Mouse (Mus musculus) midbrain, embryonic 14.5 days (tissue): ENCODE results near the gene Rbms3. TPM values are rescaled to one million over a fixed set of nuclear protein-coding genes. Genes with fewer than 3 reads are reported as not detected.

Source experiments
- ATAC-seq: fragments of 200-750 bp; cut with Nextera tagmentation; 2 replicates; pipeline ENCODE4 v1.8.0; 2017; ENCODE audit warnings: moderate number of reproducible peaks, moderate library complexity; ENCODE audit not compliant: low FRiP score, low TSS enrichment
- DNase-seq: peaks from one replicate; pipeline ENCODE4 v3.0.0-alpha.2; 2015
- H3K27ac ChIP-seq: fragments of 300-500 bp; sonication (generic); replicated peaks from 2 replicates; pipeline ENCODE4 v1.5.1; 2014; ENCODE audit warnings: mild to moderate bottlenecking, low read depth, low read length, moderate library complexity
- H3K27me3 ChIP-seq: fragments of 300-500 bp; sonication (generic); 2 replicates; pipeline ENCODE4 v1.6.1; 2014; ENCODE audit warnings: low read length, control low read depth, mixed read lengths; ENCODE audit not compliant: control insufficient read depth, insufficient read depth
- H3K36me3 ChIP-seq: fragments of 300-500 bp; sonication (generic); 2 replicates; pipeline ENCODE4 v1.6.1; 2014; ENCODE audit warnings: low read length, control low read depth; ENCODE audit not compliant: control insufficient read depth, insufficient read depth
- H3K4me1 ChIP-seq: fragments of 300-500 bp; sonication (generic); 2 replicates; pipeline ENCODE4 v1.6.1; 2014; ENCODE audit warnings: mild to moderate bottlenecking, antibody characterized with exemption, low read length, control low read depth; ENCODE audit not compliant: control insufficient read depth, insufficient read depth
- H3K4me2 ChIP-seq: fragments of 300-500 bp; sonication (generic); 2 replicates; pipeline ENCODE4 v1.6.1; 2014; ENCODE audit warnings: mild to moderate bottlenecking, low read length, moderate library complexity
- H3K4me3 ChIP-seq: fragments of 300-500 bp; sonication (generic); replicated peaks from 2 replicates; pipeline ENCODE4 v1.5.1; 2014; ENCODE audit warnings: low read depth, low read length
- H3K9ac ChIP-seq: fragments of 300-500 bp; sonication (generic); replicated peaks from 2 replicates; pipeline ENCODE4 v1.6.1; 2014; ENCODE audit warnings: mild to moderate bottlenecking, low read length, moderate library complexity
- H3K9me3 ChIP-seq: fragments of 300-500 bp; sonication (generic); 2 replicates; pipeline ENCODE4 v1.6.1; 2016; ENCODE audit warnings: low read length, control low read depth, mixed read lengths; ENCODE audit not compliant: control insufficient read depth
- WGBS: fragments of 180-500 bp; shearing (Covaris S2); extraction: QIAGEN DNeasy Blood & Tissue Kit; methylation state at CpG from one replicate; pipeline ENCODE4 v1.1.7; 2014; 5-methylcytosine and 5-hydroxymethylcytosine counted together
- polyA plus RNA-seq: library from polyadenylated mRNA; unstranded; fragments of >200 nt; fragmentation: Nextera tagmentation; extraction: Ambion mirVana; gene quantifications from 2 replicates; pipeline ENCODE4 v1.2.1, GENCODE M21; 2014

Gene Rbms3
- polyA plus RNA-seq, 1 experiment from 2014 or later, result 58.4 TPM

DNA sequence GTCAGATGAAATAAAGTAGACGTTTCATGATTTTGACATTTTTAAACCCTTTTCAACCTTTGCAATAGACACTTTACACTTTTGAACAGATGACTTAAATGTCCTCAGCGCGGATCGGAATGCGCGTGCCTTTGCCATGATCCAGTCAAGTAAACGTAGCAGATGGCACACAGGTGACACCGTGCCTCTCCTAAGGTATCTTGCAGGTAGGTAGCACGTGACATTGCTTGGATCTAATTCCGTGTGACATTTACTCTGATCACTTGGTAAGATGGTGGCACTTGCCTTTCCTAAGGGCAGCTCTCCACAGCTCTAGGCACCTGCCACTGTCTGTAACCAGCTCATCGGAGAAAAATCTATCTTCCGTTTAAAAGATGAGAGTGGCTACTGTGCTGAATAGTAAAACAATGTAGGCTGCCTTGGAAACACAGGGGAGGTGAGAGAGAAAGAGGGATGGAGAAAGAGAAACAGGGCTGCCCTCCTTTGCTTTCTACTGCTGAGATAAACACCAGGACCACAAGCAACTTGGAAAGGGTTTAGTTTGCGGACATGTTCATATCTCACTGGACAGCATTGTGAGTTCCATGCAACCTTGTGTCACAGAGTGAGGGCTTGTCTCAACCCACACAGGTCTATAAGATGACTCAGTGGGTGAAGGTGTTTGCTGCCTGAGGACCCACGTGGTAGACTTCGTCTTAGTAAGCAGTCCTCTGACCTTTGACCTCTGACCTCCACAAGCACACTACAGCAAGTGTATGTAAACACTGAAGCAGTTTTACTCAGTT is 338.5 kb downstream of the Rbms3 start:
- WGBS, result 79% methylated on average over 15 of the region's 15 CpGs
- Histone ChIP-seq H3K4me2 (no peak overlapping the region), H3K9ac (no peak overlapping the region), H3K9me3 (no peaks in the 10 kb centered on the region), H3K27me3 (no peaks in the 10 kb centered on the region), H3K4me1 (no peaks in the 10 kb centered on the region), H3K36me3 (no peaks in the 10 kb centered on the region), H3K4me3 (no peak overlapping the region), H3K27ac (no peak overlapping the region)
- ATAC-seq (no peak), DNase-seq (no peak)

DNA sequence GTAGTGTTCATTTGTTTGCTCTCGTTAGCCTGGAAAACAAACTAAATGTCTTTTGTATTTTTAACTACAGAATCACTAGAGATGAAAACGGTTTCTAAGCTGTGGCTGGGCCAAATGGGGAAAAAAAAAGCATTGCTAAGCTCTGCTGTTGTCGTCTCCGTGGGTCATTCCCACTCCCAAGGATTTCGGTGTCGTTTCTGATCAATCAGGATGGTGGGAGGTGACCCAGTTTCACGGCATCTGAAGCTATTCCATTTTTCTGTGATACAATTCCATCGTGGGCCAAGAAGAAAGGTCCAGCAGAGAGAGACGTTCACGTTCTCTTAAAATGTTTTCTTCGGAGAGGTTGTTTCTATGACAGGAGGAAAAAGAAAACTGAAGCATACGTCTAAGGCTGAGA is 354.9 kb downstream of the Rbms3 start:
- Histone ChIP-seq H3K9ac (no peak overlapping the region), H3K27ac (no peak overlapping the region), H3K4me2 (no peak overlapping the region), H3K4me3 (no peak overlapping the region), H3K36me3 (no peaks in the 10 kb centered on the region), H3K9me3 (no peaks in the 10 kb centered on the region), H3K4me1 (no peaks in the 10 kb centered on the region), H3K27me3 (no peaks in the 10 kb centered on the region)
- DNase-seq, result no peak
- no peak for ATAC-seq
- WGBS, result 78% methylated on average over 12 of the region's 12 CpGs

DNA sequence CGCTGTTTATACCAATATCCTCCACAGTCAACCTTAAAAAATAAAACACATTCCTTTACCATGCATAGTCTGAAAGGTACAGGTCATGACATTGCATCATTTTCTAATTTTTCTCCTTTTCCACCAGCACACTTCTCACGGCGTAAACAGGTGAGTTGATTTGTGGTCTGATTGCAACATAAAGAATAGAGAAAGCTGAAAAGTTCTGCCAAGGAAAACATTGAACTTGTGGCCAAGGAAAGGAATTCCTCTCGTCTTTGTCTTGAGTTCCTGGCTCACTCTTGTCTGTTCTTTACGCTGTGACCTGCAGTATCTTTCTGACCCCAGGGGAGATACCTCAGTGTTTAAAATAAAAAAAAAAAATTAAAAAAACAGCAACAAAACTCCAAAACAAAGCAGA is 370.1 kb downstream of the Rbms3 start:
- DNase-seq (no peak), ATAC-seq (no peak)
- Histone ChIP-seq H3K4me1 (no peaks in the 10 kb centered on the region), H3K4me2 (no peak overlapping the region), H3K9ac (no peak overlapping the region), H3K4me3 (no peak overlapping the region), H3K27ac (no peak overlapping the region), H3K36me3 (no peaks in the 10 kb centered on the region), H3K9me3 (no peaks in the 10 kb centered on the region), H3K27me3 (no peaks in the 10 kb centered on the region)
- 93% methylated on average over 5 of the region's 5 CpGs for WGBS

DNA sequence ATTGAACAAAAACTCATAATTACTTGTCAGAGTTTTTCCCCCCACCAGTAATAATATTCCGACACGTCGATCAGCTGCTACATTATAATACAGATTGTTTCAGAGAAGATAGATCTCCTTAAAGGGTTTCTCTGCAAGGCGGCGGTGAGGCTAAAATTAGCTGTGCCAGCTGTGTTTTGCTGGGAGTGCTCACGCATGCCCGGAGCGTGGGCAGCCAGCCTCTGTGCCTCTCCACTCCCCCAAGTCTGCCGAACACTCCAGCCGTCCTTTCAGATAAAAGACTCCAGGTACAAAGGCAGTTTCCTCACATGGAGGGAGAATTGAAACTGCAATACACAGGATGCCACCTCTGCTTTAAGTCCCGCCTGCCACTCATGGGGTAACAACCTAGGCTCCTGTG is 376.4 kb downstream of the Rbms3 start:
- Histone ChIP-seq H3K4me3 (no peak overlapping the region), H3K27me3 (no peaks in the 10 kb centered on the region), H3K9me3 (no peaks in the 10 kb centered on the region), H3K27ac (no peak overlapping the region), H3K36me3 (no peaks in the 10 kb centered on the region), H3K4me1 (peaks cover 13% of the 10 kb centered on the region), H3K9ac (no peak overlapping the region; the same call in 1 of the 2 replicates), H3K4me2 (peak overlapping the region; percentile 68)
- DNase-seq (peak; percentile 61), ATAC-seq (no peak)
- 39% methylated on average over 11 of the region's 11 CpGs for WGBS

DNA sequence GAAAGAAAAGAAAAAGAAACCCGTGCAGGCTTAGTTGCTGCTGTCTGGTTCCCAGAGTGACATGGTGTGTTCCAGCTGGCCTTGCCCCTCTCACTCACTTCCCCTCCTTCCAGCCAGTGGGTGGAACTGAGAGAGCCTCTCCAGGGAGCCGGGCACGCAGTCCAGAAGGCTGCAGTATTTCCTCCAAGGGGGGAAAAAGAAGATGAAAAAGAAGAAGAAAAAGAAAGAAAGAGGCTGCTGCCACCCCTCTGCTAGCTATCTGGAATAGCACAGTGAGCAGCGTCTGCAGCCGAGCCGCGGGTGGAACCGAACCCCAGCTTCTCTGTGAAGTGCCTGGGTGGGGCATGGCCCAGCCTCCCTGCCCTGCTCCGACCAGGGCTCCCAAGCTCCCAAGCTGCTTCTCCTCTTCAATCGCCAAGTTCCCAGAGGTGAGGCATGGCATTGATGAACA is 377.3 kb downstream of the Rbms3 start:
- Histone ChIP-seq H3K9me3 (no peaks in the 10 kb centered on the region), H3K27ac (peak overlapping the region; percentile 20; the same call in 1 of the 2 replicates), H3K4me1 (peaks cover 13% of the 10 kb centered on the region), H3K27me3 (no peaks in the 10 kb centered on the region), H3K36me3 (no peaks in the 10 kb centered on the region), H3K9ac (peak overlapping the region; percentile 66), H3K4me3 (peak overlapping the region; percentile 44), H3K4me2 (peak overlapping the region; percentile 68)
- WGBS, result 4% methylated on average over 10 of the region's 10 CpGs
- DNase-seq (peak; percentile 67), ATAC-seq (peak; percentile 48; the same call in 1 of the 2 replicates)

DNA sequence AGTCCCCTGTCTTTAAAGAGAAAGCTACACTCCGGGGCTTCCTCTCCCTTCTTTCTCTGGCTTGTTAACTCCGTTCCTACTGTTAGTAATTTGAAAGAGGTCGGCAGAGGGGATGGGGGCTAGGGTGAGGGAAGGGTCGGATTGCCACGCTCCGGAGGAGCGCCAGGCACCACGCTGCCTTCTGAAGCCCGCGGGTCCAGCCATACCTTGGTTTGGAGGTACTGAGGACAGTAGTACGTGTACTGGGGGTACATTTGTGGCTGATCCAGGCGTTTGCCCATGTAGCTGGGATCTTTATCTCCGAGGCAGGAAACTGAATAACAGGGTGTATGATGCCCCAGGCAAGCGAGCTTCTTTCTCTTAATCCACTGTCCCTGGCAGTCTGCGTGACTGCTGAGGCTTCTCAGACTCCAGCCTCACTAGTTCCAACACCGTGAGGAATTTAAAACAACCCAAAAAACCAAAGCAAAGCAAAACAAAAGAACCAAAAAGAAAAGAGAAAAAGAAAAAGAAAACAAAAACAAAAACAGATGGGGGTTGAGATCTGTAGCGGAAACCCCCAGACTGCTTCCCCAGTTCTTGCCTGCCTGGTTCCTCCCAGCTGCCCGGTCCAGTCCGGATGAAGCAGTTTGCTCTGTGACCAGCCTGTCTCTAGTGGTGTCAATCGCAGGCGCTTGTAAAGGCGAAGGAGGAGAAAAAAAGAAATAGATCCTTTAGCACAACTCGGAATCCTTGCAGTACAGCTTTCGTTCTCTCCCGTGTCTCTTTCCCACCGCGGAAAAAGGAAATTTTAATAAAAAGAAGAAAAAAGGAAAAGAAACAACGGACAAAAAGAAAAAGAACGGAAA is 378.0 kb downstream of the Rbms3 start:
- peaks cover 13% of the 10 kb centered on the region for H3K4me1 ChIP-seq
- peak; percentile 74 for DNase-seq
- peak overlapping the region; percentile 66 for H3K9ac ChIP-seq
- peak; percentile 50; the same call in 1 of the 2 replicates for ATAC-seq
- H3K9me3 ChIP-seq, result no peaks in the 10 kb centered on the region
- peak overlapping the region; percentile 68 for H3K4me2 ChIP-seq
- H3K27me3 ChIP-seq, result no peaks in the 10 kb centered on the region
- H3K27ac ChIP-seq, result peak overlapping the region; percentile 70
- peak overlapping the region; percentile 44 for H3K4me3 ChIP-seq
- H3K36me3 ChIP-seq, result no peaks in the 10 kb centered on the region
- under 1% methylated on average over 29 of the region's 29 CpGs for WGBS

DNA sequence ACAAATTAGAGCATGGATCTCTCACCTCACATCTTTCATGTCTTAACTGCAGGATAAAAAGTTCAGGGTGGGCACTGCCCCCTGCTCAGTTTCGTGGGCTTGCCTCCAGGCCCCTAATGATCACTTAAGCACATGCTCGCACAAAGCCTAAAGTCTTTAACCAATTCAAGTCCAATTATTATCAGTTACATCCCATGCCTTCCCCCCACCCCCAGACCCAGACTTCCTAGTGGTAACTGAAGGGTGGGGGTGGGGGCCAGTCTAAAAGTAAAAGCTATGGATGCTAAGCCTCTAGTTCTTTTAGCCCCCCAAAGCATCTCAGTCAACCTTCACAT is 378.9 kb downstream of the Rbms3 start:
- Histone ChIP-seq H3K9me3 (no peaks in the 10 kb centered on the region), H3K4me1 (peaks cover 13% of the 10 kb centered on the region), H3K4me3 (peak overlapping the region; percentile 44), H3K9ac (peak overlapping the region; percentile 17), H3K36me3 (no peaks in the 10 kb centered on the region), H3K27me3 (no peaks in the 10 kb centered on the region), H3K4me2 (peak overlapping the region; percentile 68), H3K27ac (no peak overlapping the region; the same call in 1 of the 2 replicates)
- peak; percentile 24 for DNase-seq
- ATAC-seq, result no peak
- WGBS, result 6% methylated on average over 2 of the region's 2 CpGs

DNA sequence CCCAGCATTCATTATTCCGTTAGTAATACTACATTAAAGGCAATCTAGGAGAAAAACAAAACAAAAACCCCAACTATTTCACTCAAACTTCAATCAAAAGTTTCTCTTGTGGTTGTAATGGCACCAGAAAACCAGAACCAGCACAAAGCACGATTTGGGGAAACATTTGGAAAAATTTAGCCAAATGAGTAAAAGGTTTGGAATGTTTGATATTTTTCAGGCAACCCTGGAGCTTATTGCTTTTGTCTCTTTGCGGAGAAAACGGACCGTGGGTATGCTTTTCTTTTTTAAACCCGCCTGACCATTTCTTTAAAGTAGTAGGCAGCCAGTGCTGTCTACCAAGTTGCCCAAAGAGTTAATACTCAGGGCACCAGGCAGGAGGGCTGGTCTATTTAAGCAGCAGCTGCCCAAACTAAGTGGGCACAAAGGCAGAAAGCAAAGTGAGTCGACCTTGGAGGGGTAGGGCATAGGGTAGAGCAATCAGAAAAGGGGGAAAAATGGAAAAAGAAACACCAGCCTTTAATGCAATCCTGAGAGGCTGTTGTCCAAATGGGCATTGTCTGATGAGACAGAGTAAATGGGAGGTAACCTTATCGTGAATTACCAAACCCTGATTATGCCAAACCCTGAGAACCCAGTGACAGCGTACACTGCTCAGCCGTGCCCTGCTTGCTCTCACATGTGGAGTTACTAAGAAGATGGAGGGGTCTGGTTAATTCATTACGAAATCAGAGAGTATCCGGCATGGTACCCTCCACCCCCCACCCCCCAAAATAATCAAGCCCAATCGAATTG is 379.5 kb downstream of the Rbms3 start:
- Histone ChIP-seq H3K36me3 (no peaks in the 10 kb centered on the region), H3K4me1 (peaks cover 13% of the 10 kb centered on the region), H3K9ac (peak overlapping the region; percentile 17), H3K27ac (no peak overlapping the region; the same call in 1 of the 2 replicates), H3K27me3 (no peaks in the 10 kb centered on the region), H3K9me3 (no peaks in the 10 kb centered on the region), H3K4me2 (peak overlapping the region; percentile 68), H3K4me3 (peak overlapping the region; percentile 44)
- DNase-seq, result peak; percentile 33
- no peak for ATAC-seq
- 34% methylated on average over 13 of the region's 13 CpGs for WGBS
